Mouse (Mus musculus) 416B (cell line): ENCODE results near the gene Tcl1b4.
"Not testable (repeated sequence)": the region's sequence is repeated elsewhere in the genome, so short reads cannot be mapped to it uniquely, and the experiment has no call there.

Experiments
- DNase-seq: peaks from one replicate; pipeline ENCODE4 v3.0.0; 2011; ENCODE audit warnings: low read depth

Tcl1b4 gene

DNA sequence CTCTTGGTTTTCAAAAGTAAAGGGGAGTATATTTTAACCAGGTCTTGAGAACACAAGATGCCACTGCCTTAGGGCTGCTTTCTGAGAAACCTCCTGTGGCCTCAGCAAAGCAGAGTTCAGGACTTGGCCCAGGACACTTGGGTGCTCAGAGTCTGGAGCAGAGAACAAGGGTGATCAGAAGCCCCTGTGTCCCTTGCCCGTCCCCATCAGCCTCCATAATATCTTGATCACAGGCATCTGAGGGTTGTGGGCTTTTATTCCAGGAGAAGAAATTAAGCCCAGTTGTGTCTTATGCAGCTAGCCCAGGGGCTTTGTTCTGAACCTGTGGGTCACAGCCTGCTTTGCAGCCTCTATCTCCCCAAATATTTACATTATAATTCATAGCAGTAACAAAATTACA lies at the start of gene Tcl1b4:
Gene Tcl1b4, plus strand, starts transcription at position 301 of the 400 bp plus-strand sequence.
- not testable (repeated sequence) for DNase-seq

- DNase-seq: not testable (repeated sequence)
These were observed 46.5 kb upstream of the Tcl1b4 start for GRCm38 (mm10) chr12:105155286-105155685.

GRCm38 (mm10) chr12:105158842-105159241 lies 42.9 kb upstream of the Tcl1b4 start:
- DNase-seq: no peak

- DNase-seq: no peak
These were observed 42.4 kb upstream of the Tcl1b4 start, which contains the start of gene Tcl1b1 for GRCm38 (mm10) chr12:105159390-105159789. TSS of gene Tcl1b1 (plus strand) at chr12:105159690.

DNA sequence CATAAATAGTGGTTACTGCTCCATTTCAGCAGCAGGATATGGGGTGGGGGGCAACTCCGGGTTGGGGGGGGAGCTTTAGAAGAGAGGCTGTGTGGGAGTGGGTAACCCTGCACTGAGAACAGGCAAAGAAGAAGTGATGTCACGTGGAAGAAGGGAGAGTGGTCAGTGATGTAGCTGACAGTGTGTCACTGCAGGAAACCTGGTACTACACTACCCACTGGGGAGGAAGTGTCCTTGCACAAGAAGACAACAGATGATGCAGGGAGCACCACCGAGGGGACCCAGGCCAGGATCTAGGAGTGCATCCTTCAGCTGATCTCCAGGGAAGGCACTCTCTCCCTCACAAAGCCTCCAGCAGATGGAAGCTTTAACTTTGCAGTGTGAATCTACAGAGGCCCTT lies 35.0 kb upstream of the Tcl1b4 start:
- no peak for DNase-seq

DNA sequence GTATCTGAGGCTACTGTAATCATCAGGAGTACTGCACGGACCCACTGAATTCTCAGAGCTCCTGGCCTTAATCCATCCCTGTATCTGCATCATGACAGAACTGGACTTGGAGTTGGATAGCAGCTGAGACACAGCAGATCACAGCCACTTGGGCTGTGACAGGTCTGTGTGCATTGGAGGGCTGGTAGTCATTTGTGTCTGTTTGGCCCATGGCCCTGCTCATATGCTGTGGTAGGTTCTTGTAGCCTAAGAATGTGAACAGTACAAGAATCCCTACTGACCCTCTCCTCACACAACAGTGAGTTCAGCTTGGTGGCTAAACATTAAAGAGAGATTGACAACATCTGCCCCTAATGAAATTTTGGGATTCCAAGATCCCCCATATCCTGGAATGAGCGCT lies 28.4 kb upstream of the Tcl1b4 start:
- no peak for DNase-seq

- not testable (repeated sequence) for DNase-seq
These were observed 27.4 kb upstream of the Tcl1b4 start for GRCm38 (mm10) chr12:105174318-105174717.

DNA sequence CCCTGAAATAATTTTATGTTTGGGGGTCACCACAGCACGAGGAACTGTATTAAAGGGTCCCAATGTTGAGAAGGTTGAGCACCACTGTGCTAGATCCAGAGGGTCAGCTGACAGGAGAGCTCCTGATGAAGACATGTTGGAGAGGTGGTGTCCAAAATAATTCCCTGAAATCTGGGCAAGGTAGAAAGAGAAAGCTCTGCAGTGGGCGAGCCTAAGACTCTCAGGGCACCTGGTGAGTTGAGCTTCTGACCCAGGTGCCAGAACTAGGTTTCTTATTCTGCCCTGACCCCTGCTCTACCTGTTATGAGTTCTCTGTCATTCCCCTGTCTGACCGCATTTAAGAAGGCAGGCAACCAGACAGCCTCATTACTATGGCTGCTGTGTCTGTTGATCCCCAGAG lies 25.7 kb upstream of the Tcl1b4 start, which contains the start of gene Tcl1b5:
Gene Tcl1b5, plus strand, starts transcription at position 301 of the 400 bp plus-strand sequence.
- DNase-seq: not testable (repeated sequence)

- DNase-seq: not testable (repeated sequence)
These were observed 20.6 kb upstream of the Tcl1b4 start for GRCm38 (mm10) chr12:105181040-105181644.

GRCm38 (mm10) chr12:105188980-105189379 lies 12.8 kb upstream of the Tcl1b4 start:
- DNase-seq: not testable (repeated sequence)

GRCm38 (mm10) chr12:105190743-105191142 lies 11.0 kb upstream of the Tcl1b4 start, which contains the start of gene Tcl1b3:
TSS of gene Tcl1b3 (plus strand) at chr12:105191043.
- not testable (repeated sequence) for DNase-seq

DNA sequence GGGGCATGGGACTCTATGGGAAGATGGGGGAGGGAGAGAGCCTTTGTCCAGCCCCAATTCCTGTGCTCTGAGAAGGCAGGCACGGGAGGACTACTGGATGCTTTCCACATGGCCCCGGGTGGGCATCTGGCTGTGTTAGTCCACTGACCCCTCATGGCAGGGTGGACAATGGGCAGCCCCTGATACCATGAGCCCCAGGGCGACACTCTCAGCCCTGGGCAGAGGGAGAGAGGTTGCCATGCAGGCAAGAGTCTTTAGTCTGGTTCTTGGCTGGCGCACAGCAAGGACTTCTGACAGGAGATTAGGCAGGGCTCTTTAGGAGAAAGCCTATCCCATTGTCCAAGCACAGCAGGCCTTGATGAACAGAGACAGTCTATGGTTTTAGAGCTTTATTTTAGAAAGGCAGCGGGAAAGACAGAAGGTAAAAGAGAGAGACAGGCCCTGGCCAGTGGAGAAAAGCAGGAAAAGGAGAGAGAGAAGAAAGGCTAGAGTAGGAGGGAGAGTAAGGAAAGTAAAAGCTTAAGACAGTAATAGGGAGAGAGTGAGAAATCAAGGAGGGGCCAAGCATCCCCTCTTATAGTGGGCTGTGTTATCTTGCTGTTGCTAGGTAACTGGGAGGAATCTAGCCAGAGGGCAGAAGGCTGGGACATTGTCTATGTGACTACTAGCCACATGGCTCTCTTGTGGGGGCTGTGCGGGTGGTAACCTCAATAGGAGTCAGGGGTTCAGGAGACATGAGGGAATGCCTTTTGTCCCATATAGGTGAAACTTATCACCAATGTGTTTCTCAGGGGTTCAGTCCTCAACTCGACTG lies 1.9 kb upstream of the Tcl1b4 start:
- not testable (repeated sequence) for DNase-seq

GRCm38 (mm10) chr12:105207071-105207470 lies 5.3 kb downstream of the Tcl1b4 start:
- DNase-seq: no peak

DNA sequence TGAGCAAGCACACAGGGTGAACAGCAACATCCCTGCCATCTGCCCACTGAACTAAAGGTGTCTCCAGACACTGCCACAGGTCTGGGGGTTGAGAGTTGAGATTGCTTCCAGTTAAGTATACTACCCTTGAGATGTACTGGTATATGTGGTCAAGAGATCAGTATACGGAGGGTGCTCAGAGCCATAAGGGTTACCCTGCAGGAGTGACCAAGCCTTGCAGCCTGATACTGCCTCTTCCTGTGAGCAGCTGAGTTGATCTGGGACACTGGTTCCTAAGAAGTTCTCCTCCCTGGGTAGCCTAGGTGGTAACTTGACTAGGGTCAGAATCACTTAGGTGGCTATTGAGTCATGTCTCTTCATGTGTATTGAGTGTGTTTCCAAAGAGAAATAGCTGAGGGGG lies 6.7 kb downstream of the Tcl1b4 start:
- DNase-seq: no peak

- DNase-seq: no peak
These were observed 7.5 kb downstream of the Tcl1b4 start for GRCm38 (mm10) chr12:105209231-105209630.

- no peak for DNase-seq
These were observed 15.5 kb downstream of the Tcl1b4 start for GRCm38 (mm10) chr12:105217101-105217760.

GRCm38 (mm10) chr12:105222601-105223319 lies 21.0 kb downstream of the Tcl1b4 start, which contains the start of gene Tcl1:
TSS of gene Tcl1 (minus strand) at chr12:105222793.
- DNase-seq: no peak

DNA sequence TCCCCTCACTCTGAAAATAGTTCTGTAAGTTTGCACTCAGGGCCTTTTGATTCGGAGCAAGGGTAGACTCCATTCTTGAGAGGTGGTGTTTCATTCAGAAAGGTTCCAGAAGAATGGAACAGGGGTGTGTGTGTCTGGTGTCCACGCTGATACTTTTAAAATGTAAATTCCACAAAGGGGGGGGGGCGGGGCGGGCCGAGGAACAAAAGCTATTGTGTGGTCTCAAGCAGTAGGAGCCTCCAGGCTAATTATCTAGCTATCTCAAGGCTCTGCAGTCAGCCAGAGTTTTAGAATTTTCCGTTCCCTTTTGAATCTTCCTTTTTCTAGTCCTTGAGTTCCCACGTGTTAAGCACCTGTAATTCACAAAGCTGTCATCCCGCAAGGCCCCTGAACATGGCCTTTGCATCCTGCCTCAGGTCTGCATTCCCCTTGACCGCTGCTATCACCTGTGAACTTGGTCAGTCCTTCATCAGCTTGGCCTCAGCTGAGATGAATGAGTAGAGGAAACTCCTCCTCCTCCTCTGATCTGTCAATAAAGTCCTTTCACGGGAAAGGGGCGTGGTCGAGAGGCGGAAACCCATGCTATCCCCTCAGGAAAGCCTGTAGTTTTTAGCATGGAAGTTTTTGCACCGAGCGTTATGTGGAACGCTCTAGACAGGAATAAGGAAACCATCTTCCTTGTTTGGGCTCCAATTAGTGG lies 23.0 kb downstream of the Tcl1b4 start:
- DNase-seq: no peak

GRCm38 (mm10) chr12:105234362-105234761 lies 32.6 kb downstream of the Tcl1b4 start:
- DNase-seq: no peak

DNA sequence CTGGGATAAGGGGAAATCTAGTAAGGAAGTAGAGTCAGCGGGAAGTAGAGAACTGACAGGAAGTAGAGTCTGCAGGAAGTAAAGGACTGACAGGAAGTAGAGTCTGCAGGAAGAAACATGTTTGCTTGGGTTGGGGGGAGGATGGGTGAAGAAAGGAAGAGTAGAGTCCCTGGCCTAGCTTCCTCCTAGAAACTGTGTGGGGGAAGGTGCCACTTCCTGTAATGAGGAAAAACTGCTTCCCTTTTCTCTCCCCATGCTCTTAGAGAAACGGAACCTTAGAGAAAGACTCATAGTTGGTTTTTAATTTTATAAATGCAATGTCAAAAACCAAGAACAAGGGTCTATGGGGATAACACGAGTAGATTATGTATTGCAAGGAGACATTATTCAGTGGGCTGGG lies 33.3 kb downstream of the Tcl1b4 start:
- no peak for DNase-seq

DNA sequence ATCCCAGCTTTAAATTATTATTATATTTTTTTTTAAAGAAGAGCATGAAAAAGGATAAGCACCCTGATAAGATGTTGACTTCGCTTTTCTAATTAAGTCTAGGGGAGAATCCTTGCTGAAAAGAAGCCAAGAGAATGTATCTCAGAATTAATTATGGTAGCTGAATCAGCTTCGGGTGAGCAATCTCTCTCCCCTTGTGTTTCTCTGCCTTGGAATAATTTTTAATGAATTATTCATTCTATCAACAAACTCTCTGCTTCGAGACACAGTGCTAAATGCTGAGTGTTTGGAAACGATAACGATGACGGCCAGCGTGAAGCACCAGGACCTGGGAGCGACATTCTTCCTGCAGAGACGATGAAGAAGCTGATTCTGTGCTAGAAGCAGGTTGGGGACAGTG lies 37.3 kb downstream of the Tcl1b4 start:
- DNase-seq: no peak
